Mouse (Mus musculus): ENCODE data around the gene Angptl8. TPM values are rescaled to one million over a fixed set of nuclear protein-coding genes. Genes with fewer than 3 reads are reported as not detected.
"Not testable (repeated sequence)": the region's sequence is repeated elsewhere in the genome, so short reads cannot be mapped to it uniquely, and the experiment has no call there.

The Angptl8 gene
- polyA plus RNA-seq, 1 experiment from 2014 or later: not detected

DNA sequence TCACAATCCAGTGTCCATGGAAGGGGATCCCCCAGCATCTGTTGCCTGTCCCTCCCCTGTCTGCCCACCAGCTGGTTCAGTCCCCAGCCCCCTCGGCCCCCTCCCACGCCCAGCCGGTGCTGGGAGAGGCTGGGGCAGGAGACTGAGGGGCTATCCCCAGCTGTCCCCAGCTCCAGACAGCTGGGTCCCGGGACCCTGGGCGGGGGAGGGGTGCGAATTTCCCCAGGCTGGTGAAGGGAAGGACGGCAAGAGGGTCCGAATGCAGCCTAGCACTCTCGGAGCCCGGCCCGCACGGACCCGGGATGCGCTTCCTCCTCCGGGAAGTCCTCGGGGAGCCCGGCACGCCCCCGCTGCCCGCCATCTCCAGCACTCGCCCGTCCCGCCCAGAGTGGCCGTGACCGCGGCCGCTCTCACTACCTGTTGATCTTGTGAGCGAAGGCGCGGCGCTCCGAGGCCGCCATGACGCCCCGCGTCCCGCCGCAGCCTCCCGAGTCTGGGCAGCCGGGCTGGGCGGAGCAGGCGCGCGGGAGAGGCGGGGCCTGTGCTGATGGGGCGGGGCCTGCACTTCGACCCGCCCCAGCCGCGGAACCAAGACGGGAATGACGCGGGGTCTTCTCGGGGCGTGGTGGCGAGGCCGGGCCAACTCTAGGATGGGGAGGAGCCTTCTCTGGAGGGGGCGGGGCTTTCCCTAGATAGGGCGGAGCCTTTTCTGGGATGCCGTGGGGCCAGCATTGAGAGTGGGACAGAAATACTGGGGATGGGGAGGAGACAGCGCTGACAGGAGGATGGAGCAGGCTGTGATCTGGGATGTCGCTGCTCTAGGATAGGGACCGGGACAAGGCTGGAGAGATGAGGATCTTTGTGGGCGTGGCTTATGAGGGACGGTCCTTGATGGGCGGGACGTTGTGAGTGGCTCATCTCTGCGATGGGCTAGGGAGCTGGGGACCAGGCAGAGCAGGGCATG is 17.1 kb downstream of the Angptl8 start, which contains the start of gene Dock6:
TSS of gene Dock6 (minus strand) at position 508 of the 964 bp plus-strand sequence.
- DNase-seq (ENCODE audit: low spot score) (peak; percentile 93), ATAC-seq (replicated peaks; ENCODE audit: insufficient number of reproducible peaks, low FRiP score, low TSS enrichment, low read depth) (peak; percentile 82)
- H3K9ac ChIP-seq (replicated peaks; ENCODE audit: low read length): peak within 1 kb of the TSS; percentile 79
- H3K27me3 ChIP-seq (ENCODE audit: control insufficient read depth, insufficient read depth, low read length): no peaks in the 10 kb centered on the region
- no peaks in the 10 kb centered on the region for H3K36me3 ChIP-seq (replicated peaks; ENCODE audit: control insufficient read depth, insufficient read depth, low read depth, low read length)
- H3K4me2 ChIP-seq (ENCODE audit: low read depth, low read length): peak within 1 kb of the TSS; percentile 73
- no peaks in the 10 kb centered on the region for H3K9me3 ChIP-seq (replicated peaks; ENCODE audit: control insufficient read depth, low read length)
- 0 out of 2 replicates have a peak within 1 kb of the TSS, but pooled peaks have one; percentile 28 for H3K27ac ChIP-seq (replicated peaks; ENCODE audit: low read depth, low read length)
- peaks cover 11% of the 10 kb centered on the region; the same call in 1 of the 2 replicates for H3K4me1 ChIP-seq (ENCODE audit: control insufficient read depth, insufficient read depth, low read length)
- peak within 1 kb of the TSS; percentile 74 for H3K4me3 ChIP-seq (ENCODE audit: low read depth, low read length)
- WGBS: 1% methylated on average over 67 of the region's 68 CpGs

DNA sequence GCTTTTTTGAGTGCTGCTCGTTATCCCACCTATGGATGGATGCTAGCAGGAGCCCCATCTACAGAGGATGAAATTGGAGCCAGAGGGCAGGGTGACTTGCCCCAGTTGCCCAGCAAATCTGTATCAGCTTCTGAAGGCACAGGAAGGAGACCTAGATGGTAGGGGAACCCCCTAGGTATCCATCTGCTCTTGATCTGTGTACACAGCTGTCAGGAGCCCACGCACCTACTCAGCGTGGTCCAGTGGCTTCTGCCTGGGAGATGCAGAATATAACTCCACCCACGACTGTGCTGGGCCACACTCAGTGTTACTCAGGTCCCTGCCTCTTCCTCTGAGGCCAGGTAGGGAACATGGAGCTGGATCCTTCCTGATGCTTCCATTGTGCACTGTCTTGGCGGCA is 18.7 kb downstream of the Angptl8 start:
- no peak overlapping the region for H3K9ac ChIP-seq (replicated peaks; ENCODE audit: low read length)
- H3K27ac ChIP-seq (replicated peaks; ENCODE audit: low read depth, low read length): no peak overlapping the region; the same call in 1 of the 2 replicates
- H3K9me3 ChIP-seq (replicated peaks; ENCODE audit: control insufficient read depth, low read length): no peaks in the 10 kb centered on the region
- H3K4me3 ChIP-seq (ENCODE audit: low read depth, low read length): no peak overlapping the region
- ATAC-seq (replicated peaks; ENCODE audit: insufficient number of reproducible peaks, low FRiP score, low TSS enrichment, low read depth) (no peak), DNase-seq (ENCODE audit: low spot score) (no peak)
- H3K4me1 ChIP-seq (ENCODE audit: control insufficient read depth, insufficient read depth, low read length): peaks cover 4% of the 10 kb centered on the region; the same call in 1 of the 2 replicates
- H3K27me3 ChIP-seq (ENCODE audit: control insufficient read depth, insufficient read depth, low read length): no peaks in the 10 kb centered on the region
- 77% methylated on average over 5 of the region's 5 CpGs for WGBS
- no peak overlapping the region for H3K4me2 ChIP-seq (ENCODE audit: low read depth, low read length)
- no peaks in the 10 kb centered on the region for H3K36me3 ChIP-seq (replicated peaks; ENCODE audit: control insufficient read depth, insufficient read depth, low read depth, low read length)

DNA sequence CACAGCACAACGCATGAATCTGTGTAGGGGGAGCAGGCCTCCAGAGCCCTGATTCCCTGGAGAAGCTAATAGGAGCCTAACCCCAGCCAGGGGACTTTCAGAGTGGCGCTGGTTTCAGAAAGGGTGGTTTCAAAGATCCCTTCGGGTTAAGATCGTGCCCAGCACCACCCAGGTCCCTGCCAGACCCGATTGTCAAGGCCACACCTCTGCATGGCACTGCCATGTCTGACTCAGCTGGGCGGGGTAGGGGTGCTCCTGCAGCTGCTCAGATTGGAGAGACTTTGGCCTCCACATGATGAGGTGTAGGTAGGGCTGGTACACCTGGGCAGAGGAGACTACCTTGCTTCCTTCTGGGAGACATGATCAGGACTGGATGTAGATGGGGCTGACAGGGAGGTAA is 19.6 kb downstream of the Angptl8 start:
- peaks cover 4% of the 10 kb centered on the region; the same call in 1 of the 2 replicates for H3K4me1 ChIP-seq (ENCODE audit: control insufficient read depth, insufficient read depth, low read length)
- H3K9me3 ChIP-seq (replicated peaks; ENCODE audit: control insufficient read depth, low read length): no peaks in the 10 kb centered on the region
- no peaks in the 10 kb centered on the region for H3K36me3 ChIP-seq (replicated peaks; ENCODE audit: control insufficient read depth, insufficient read depth, low read depth, low read length)
- no peak overlapping the region for H3K9ac ChIP-seq (replicated peaks; ENCODE audit: low read length)
- DNase-seq (ENCODE audit: low spot score) (no peak), ATAC-seq (replicated peaks; ENCODE audit: insufficient number of reproducible peaks, low FRiP score, low TSS enrichment, low read depth) (no peak)
- WGBS: 87% methylated on average over 6 of the region's 6 CpGs
- H3K27ac ChIP-seq (replicated peaks; ENCODE audit: low read depth, low read length): no peak overlapping the region
- no peak overlapping the region for H3K4me2 ChIP-seq (ENCODE audit: low read depth, low read length)
- H3K27me3 ChIP-seq (ENCODE audit: control insufficient read depth, insufficient read depth, low read length): no peaks in the 10 kb centered on the region
- H3K4me3 ChIP-seq (ENCODE audit: low read depth, low read length): no peak overlapping the region

DNA sequence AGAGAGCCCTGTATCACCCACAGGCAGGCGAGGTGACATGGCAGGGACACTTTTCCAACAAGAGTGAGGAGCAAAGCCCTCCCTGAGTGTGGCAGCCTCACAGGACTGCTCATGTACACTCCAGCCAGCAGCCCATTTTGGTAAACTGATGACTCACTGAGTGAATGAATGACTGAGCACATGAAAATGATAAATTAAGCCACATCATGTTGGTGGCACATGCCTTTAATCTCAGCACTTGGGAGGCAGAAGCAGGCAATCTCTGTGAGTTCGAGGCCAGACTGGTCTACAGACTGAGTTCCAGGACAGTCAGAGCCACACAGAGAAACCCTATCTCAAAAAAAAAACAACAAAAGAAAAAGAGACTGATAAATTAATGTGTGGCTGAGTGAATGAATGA is 22.2 kb downstream of the Angptl8 start:
- DNase-seq (ENCODE audit: low spot score) (no peak), ATAC-seq (replicated peaks; ENCODE audit: insufficient number of reproducible peaks, low FRiP score, low TSS enrichment, low read depth) (no peak)
- Histone ChIP-seq H3K27me3 (ENCODE audit: control insufficient read depth, insufficient read depth, low read length) (no peaks in the 10 kb centered on the region), H3K36me3 (replicated peaks; ENCODE audit: control insufficient read depth, insufficient read depth, low read depth, low read length) (no peaks in the 10 kb centered on the region), H3K4me3 (ENCODE audit: low read depth, low read length) (no peak overlapping the region), H3K4me1 (ENCODE audit: control insufficient read depth, insufficient read depth, low read length) (no peaks in the 10 kb centered on the region), H3K27ac (replicated peaks; ENCODE audit: low read depth, low read length) (no peak overlapping the region), H3K4me2 (ENCODE audit: low read depth, low read length) (no peak overlapping the region), H3K9ac (replicated peaks; ENCODE audit: low read length) (no peak overlapping the region), H3K9me3 (replicated peaks; ENCODE audit: control insufficient read depth, low read length) (no peaks in the 10 kb centered on the region)
- 65% methylated on average over 2 of the region's 2 CpGs for WGBS

DNA sequence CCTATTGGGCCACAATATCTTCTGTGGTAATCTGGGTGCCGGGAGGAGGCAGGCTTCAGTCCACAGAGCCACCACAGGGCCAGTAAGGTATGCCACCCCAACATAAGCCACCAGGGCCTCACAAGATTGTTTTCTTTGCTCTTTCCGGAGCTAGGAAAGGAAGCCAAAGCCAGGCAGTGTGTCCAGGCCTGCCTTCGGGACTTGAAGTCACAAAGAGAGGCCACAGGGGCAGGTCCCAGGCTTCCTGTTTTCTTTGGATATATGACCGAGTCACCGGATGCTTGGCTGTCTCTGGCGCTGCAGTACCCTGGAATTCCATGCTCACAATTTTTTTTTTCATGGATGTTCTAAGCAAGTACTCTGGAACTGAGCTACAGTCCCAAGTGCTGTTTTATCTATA is 22.8 kb downstream of the Angptl8 start:
- H3K9me3 ChIP-seq (replicated peaks; ENCODE audit: control insufficient read depth, low read length): no peaks in the 10 kb centered on the region
- 30% methylated on average over 6 of the region's 6 CpGs for whole genome bisulfite sequencing
- H3K4me1 ChIP-seq (ENCODE audit: control insufficient read depth, insufficient read depth, low read length): no peaks in the 10 kb centered on the region
- H3K9ac ChIP-seq (replicated peaks; ENCODE audit: low read length): no peak overlapping the region
- H3K27me3 ChIP-seq (ENCODE audit: control insufficient read depth, insufficient read depth, low read length): no peaks in the 10 kb centered on the region
- ATAC-seq (replicated peaks; ENCODE audit: insufficient number of reproducible peaks, low FRiP score, low TSS enrichment, low read depth) (no peak), DNase-seq (ENCODE audit: low spot score) (peak; percentile 40)
- H3K27ac ChIP-seq (replicated peaks; ENCODE audit: low read depth, low read length): no peak overlapping the region
- no peak overlapping the region for H3K4me3 ChIP-seq (ENCODE audit: low read depth, low read length)
- no peak overlapping the region for H3K4me2 ChIP-seq (ENCODE audit: low read depth, low read length)
- H3K36me3 ChIP-seq (replicated peaks; ENCODE audit: control insufficient read depth, insufficient read depth, low read depth, low read length): no peaks in the 10 kb centered on the region

DNA sequence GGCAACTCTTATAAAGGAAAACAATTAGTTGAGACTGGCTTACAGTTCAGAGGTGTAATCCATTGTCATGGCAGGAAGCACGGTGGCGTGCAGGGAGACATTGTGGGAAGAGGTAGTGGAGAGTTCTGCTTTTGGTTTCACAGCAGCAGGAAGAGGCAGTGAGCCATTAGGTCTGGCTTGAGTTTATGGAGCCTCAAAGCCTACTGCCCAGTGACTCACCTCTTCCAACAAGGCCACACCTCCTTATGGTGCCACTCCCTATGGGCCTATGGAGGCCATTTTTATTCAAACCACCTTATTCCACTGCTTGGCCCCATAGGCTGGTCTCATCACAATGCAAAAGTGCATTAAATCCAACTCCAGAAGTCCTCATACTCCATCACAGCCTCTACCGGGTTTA is 24.3 kb downstream of the Angptl8 start:
- Histone ChIP-seq H3K4me1 (ENCODE audit: control insufficient read depth, insufficient read depth, low read length) (no peaks in the 10 kb centered on the region), H3K9ac (replicated peaks; ENCODE audit: low read length) (no peak overlapping the region), H3K4me2 (ENCODE audit: low read depth, low read length) (no peak overlapping the region), H3K36me3 (replicated peaks; ENCODE audit: control insufficient read depth, insufficient read depth, low read depth, low read length) (no peaks in the 10 kb centered on the region), H3K27me3 (ENCODE audit: control insufficient read depth, insufficient read depth, low read length) (no peaks in the 10 kb centered on the region), H3K27ac (replicated peaks; ENCODE audit: low read depth, low read length) (no peak overlapping the region), H3K4me3 (ENCODE audit: low read depth, low read length) (no peak overlapping the region), H3K9me3 (replicated peaks; ENCODE audit: control insufficient read depth, low read length) (no peaks in the 10 kb centered on the region)
- WGBS: 86% methylated on average over 3 of the region's 3 CpGs
- ATAC-seq (replicated peaks; ENCODE audit: insufficient number of reproducible peaks, low FRiP score, low TSS enrichment, low read depth): no peak
- no peak for DNase-seq (ENCODE audit: low spot score)

DNA sequence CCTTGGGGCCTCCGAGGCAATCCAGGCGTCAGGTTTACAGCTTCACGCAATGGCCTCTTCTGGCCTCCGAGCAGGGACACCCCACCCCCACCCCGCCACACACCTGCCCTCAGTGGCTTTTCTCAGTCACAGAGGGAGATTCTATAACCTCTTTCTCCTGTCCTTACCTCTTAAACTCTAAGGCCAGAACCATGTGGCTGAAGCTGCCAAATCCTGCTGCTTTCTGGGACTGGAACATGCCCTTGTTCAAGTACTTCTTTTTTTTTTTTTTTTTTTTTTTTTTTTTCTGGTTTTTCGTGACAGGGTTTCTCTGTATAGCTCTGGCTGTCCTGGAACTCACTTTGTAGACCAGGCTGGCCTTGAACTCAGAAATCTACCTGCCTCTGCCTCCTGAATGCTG is 25.0 kb downstream of the Angptl8 start:
- H3K9me3 ChIP-seq (replicated peaks; ENCODE audit: control insufficient read depth, low read length); H3K9ac ChIP-seq (replicated peaks; ENCODE audit: low read length); H3K27ac ChIP-seq (replicated peaks; ENCODE audit: low read depth, low read length); H3K27me3 ChIP-seq (ENCODE audit: control insufficient read depth, insufficient read depth, low read length); ATAC-seq (replicated peaks; ENCODE audit: insufficient number of reproducible peaks, low FRiP score, low TSS enrichment, low read depth); H3K36me3 ChIP-seq (replicated peaks; ENCODE audit: control insufficient read depth, insufficient read depth, low read depth, low read length); H3K4me1 ChIP-seq (ENCODE audit: control insufficient read depth, insufficient read depth, low read length); H3K4me3 ChIP-seq (ENCODE audit: low read depth, low read length); H3K4me2 ChIP-seq (ENCODE audit: low read depth, low read length); DNase-seq (ENCODE audit: low spot score): not testable (repeated sequence)
- 69% methylated on average over 6 of the region's 6 CpGs for WGBS

DNA sequence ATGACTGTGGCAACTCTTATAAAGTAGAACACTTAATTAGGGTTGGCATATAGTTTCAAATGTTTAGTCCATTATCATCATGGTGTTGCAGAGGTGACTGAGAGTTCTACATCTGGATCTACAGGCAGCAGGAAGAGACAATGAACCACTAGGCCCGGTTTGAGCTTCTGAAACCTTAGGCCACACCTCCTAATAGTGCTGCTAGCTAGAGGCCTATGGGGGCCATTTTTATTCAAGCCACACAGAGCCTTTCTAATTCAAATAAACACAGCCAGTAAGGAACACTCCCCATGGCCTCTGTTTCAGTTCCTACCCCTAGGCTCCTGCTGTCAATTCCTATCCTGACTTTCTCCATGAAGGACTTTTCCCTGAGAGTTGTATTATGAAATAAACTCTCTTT is 26.9 kb downstream of the Angptl8 start:
- 65% methylated on average over 1 of the region's 1 CpGs for WGBS

More for the DNA sequence above, 26.9 kb downstream of the Angptl8 start:
- H3K9me3 ChIP-seq (replicated peaks; ENCODE audit: control insufficient read depth, low read length): no peaks in the 10 kb centered on the region
- H3K4me2 ChIP-seq (ENCODE audit: low read depth, low read length): no peak overlapping the region
- no peak for DNase-seq (ENCODE audit: low spot score)
- no peak for ATAC-seq (replicated peaks; ENCODE audit: insufficient number of reproducible peaks, low FRiP score, low TSS enrichment, low read depth)
- no peaks in the 10 kb centered on the region for H3K36me3 ChIP-seq (replicated peaks; ENCODE audit: control insufficient read depth, insufficient read depth, low read depth, low read length)
- H3K9ac ChIP-seq (replicated peaks; ENCODE audit: low read length): no peak overlapping the region
- no peaks in the 10 kb centered on the region for H3K4me1 ChIP-seq (ENCODE audit: control insufficient read depth, insufficient read depth, low read length)
- H3K27me3 ChIP-seq (ENCODE audit: control insufficient read depth, insufficient read depth, low read length): no peaks in the 10 kb centered on the region
- H3K27ac ChIP-seq (replicated peaks; ENCODE audit: low read depth, low read length): no peak overlapping the region
- H3K4me3 ChIP-seq (ENCODE audit: low read depth, low read length): no peak overlapping the region
